Mouse (Mus musculus) ES-E14 (cell line): ENCODE data around the gene Nfx1. TPM values are rescaled to one million over a fixed set of nuclear protein-coding genes. Genes with fewer than 3 reads are reported as not detected.
A peak's percentile ranks its signal among the peaks of the same experiment; 100 is the strongest.

Experiments
- DNase-seq: peaks from one replicate; pipeline ENCODE4 v3.0.0-alpha.2; 2013; ENCODE audit warnings: low read depth, low spot score
- H3K27ac ChIP-seq: 2 replicates; pipeline ENCODE4 v1.5.1; 2012; ENCODE audit warnings: low read depth, mild to moderate bottlenecking, low read length, moderate library complexity, mixed read lengths; ENCODE audit not compliant: poor library complexity, insufficient read depth, severe bottlenecking
- H3K36me3 ChIP-seq: 2 replicates; pipeline ENCODE4 v1.6.1; 2012; ENCODE audit warnings: mild to moderate bottlenecking, low read length, moderate library complexity, mixed read lengths; ENCODE audit not compliant: control insufficient read depth, poor library complexity, insufficient read depth, severe bottlenecking
- H3K4me1 ChIP-seq, 2 experiments: fragments of 150-350 bp in 1 of 2; sonication (generic) in 1 of 2; 2 replicates each; pipeline ENCODE4 v1.6.1; 2012; ENCODE audit warnings: low read length in 2 of 2, mild to moderate bottlenecking in 1 of 2, mixed read lengths in 1 of 2; ENCODE audit not compliant: control insufficient read depth in 2 of 2, insufficient read depth in 2 of 2, poor library complexity in 1 of 2
- H3K4me3 ChIP-seq, 2 experiments: fragments of 150-350 bp in 1 of 2; sonication (generic) in 1 of 2; 2 replicates each; pipeline ENCODE4 v1.5.1; 2012; ENCODE audit warnings: low read length in 2 of 2, low read depth in 1 of 2, mild to moderate bottlenecking in 1 of 2, mixed read lengths in 1 of 2; ENCODE audit not compliant: insufficient read depth in 1 of 2, poor library complexity in 1 of 2, severe bottlenecking in 1 of 2
- H3K9ac ChIP-seq: 2 replicates; pipeline ENCODE4 v1.6.1; 2012; ENCODE audit warnings: low read depth, mild to moderate bottlenecking, low read length, mixed read lengths; ENCODE audit not compliant: poor library complexity, insufficient read depth, severe bottlenecking
- H3K9me3 ChIP-seq: fragments of 150-350 bp; sonication (generic); 2 replicates; pipeline ENCODE4 v1.6.1; 2012; ENCODE audit warnings: low read depth, mild to moderate bottlenecking, low read length; ENCODE audit not compliant: control insufficient read depth, insufficient read depth
- CHD2 ChIP-seq: IDR thresholded peaks from 2 replicates; pipeline ENCODE4 v1.6.1; 2014; ENCODE audit warnings: mild to moderate bottlenecking, low read depth, low read length, inconsistent platforms
- HCFC1 ChIP-seq: IDR thresholded peaks from 2 replicates; pipeline ENCODE4 v1.6.1; 2012; ENCODE audit warnings: low read length, inconsistent platforms, borderline replicate concordance; ENCODE audit not compliant: insufficient read depth
- MAFK ChIP-seq: IDR thresholded peaks from 2 replicates; pipeline ENCODE4 v1.6.1; 2014; ENCODE audit warnings: mild to moderate bottlenecking, low read depth, low read length, inconsistent platforms; ENCODE audit not compliant: insufficient read depth
- ZC3H11A ChIP-seq: IDR thresholded peaks from 2 replicates; pipeline ENCODE4 v1.6.1; 2012; ENCODE audit warnings: low read depth, mild to moderate bottlenecking, inconsistent platforms, low read length, borderline replicate concordance
- ZNF384 ChIP-seq: IDR thresholded peaks from 2 replicates; pipeline ENCODE4 v1.6.1; 2012; ENCODE audit warnings: low read depth, low read length, inconsistent platforms
- in situ Hi-C, 2 experiments: fragments of 600-800 bp; cut with MboI; formaldehyde crosslinking; loops; one replicate each; pipeline ENCODE4 v1.15.1; 2025; ENCODE audit warnings: low sequenced_read_pairs in 2 of 2, inconsistent platforms in 1 of 2; ENCODE audit not compliant: unreplicated experiment in 2 of 2
- total RNA-seq: library from RNA; depleted of rRNA; stranded (reverse); fragments of 300-350 nt; gene quantifications from 2 replicates; pipeline ENCODE4 v1.2.3, GENCODE M21; 2012; rRNA removed

Gene Nfx1
- total RNA-seq = 71.7 and 82.7 TPM in 2 replicates

- H3K27ac ChIP-seq = peak within 1 kb of the TSS; percentile 65
- peaks cover 0 to 4% of the 10 kb centered on the region in 2 experiments; a peak in 1 of 4 replicates for H3K4me1 ChIP-seq
- in situ Hi-C loops = no loop called here
- H3K4me3 ChIP-seq = peak within 1 kb of the TSS; percentile 94 to 97
- H3K36me3 ChIP-seq = peaks cover 9% of the 10 kb centered on the region; the same call in 1 of the 2 replicates
- peak; percentile 92 for DNase-seq
- no peaks in the 10 kb centered on the region for H3K9me3 ChIP-seq
- TF ChIP-seq CHD2 (no peak), ZC3H11A (peak; percentile 49; the same call in 1 of the 2 replicates), ZNF384 (no peak), HCFC1 (peak; percentile 90), MAFK (no peak)
- H3K9ac ChIP-seq = peak within 1 kb of the TSS; percentile 95
These were observed at the start of gene Nfx1 for GRCm38 (mm10) chr4:40970842-40971701. Gene Nfx1, plus strand, starts transcription at chr4:40970906.

DNA sequence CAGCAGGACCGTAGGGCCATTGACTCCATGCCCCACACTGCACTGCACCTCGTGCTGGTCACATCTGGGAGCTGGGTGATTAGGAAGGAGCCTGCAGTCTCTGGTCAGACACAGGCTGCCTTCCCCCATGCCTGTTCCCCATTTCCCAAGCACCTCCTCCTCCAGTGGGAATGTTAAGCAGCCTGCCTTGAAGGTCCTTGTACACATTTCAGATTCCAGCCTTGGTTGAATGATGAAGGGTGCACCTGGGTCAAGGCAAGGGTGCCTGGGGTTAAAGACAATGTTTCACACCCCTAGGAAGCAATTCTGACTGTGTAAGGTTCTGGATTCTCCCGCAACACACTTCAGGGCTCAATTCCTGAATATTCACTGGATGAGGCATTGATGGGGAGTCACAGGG lies 49.4 kb upstream of the Nfx1 start:
- no peak overlapping the region for H3K27ac ChIP-seq
- H3K4me1 ChIP-seq = peaks cover 2 to 6% of the 10 kb centered on the region in 2 experiments; a peak in 3 of 4 replicates
- TF ChIP-seq ZC3H11A (no peak), ZNF384 (no peak), HCFC1 (no peak), MAFK (no peak), CHD2 (no peak)
- no peak overlapping the region for H3K9ac ChIP-seq
- no peak overlapping the region for H3K4me3 ChIP-seq
- no peaks in the 10 kb centered on the region for H3K36me3 ChIP-seq
- in situ Hi-C loops = no loop called here
- no peaks in the 10 kb centered on the region for H3K9me3 ChIP-seq
- no peak for DNase-seq

DNA sequence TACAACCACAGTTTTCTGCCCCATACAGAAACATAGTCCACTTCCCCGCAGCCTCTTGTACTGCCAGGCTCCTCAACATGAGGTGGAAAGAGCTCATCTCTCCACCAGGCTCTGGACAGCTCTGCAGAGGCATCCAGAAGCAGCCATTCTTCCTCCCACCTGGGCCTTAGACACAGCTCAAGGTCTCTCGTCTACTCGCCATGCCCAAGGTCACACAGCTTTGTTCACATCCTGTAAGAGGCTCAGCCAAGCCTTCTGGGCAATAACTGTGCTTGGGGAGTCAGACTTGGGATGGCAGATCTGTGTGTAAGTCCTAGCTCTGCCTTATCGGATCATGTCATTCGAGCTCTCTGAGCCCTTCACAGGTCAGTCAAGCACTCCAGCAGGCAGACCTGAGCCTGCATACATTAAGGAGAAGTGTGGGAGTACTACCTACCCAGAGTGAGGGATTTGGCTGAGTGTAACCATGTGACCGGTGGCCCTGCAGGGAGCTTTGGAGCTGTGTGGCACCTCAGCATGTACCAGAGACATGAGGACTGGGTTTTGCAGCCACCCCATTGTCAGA lies 47.5 kb upstream of the Nfx1 start:
- Histone ChIP-seq H3K9me3 (no peaks in the 10 kb centered on the region), H3K36me3 (no peaks in the 10 kb centered on the region), H3K4me3 (no peak overlapping the region), H3K27ac (no peak overlapping the region), H3K9ac (no peak overlapping the region), H3K4me1 (peaks cover 2 to 6% of the 10 kb centered on the region in 2 experiments; a peak in 3 of 4 replicates)
- DNase-seq = no peak
- TF ChIP-seq CHD2 (no peak), HCFC1 (no peak), MAFK (no peak), ZNF384 (no peak), ZC3H11A (no peak)
- in situ Hi-C loops = no loop called here

DNA sequence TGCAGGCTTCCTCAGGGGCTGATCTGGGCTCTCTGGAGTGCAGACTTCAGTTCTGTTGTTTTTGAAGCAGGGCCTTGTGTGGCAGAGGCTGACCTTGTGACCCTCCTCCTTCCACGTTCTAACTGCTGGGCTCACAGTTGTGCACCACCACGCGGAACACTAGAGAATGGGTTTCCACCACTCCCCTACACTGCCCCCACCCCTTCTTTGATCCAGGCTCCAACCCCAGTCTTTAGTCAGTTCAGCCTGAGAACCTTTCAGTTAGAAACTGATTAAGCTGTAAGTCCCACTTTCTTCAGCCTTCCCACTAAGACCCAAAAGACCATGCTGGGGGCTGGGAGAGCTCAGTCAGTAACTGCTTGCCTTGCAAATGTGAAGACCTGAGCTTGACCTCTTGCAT lies 45.1 kb upstream of the Nfx1 start:
- Histone ChIP-seq H3K9ac (no peak overlapping the region), H3K36me3 (no peaks in the 10 kb centered on the region), H3K9me3 (no peaks in the 10 kb centered on the region), H3K27ac (no peak overlapping the region), H3K4me3 (no peak overlapping the region), H3K4me1 (peaks cover 2 to 6% of the 10 kb centered on the region in 2 experiments; a peak in 3 of 4 replicates)
- in situ Hi-C loops = no loop called here
- no peak for TF ChIP-seq ZNF384
- TF ChIP-seq HCFC1 = no peak
- no peak for TF ChIP-seq CHD2
- TF ChIP-seq MAFK = no peak
- TF ChIP-seq ZC3H11A = no peak
- no peak for DNase-seq
